Mouse (Mus musculus) kidney, adult 2 months (tissue): ENCODE data around the gene 5031439G07Rik. TPM values are rescaled to one million over a fixed set of nuclear protein-coding genes. Genes with fewer than 3 reads are reported as not detected.

ENCODE experiments used
- DNase-seq: peaks from one replicate; pipeline ENCODE4 v3.0.0; 2021
- H3K27ac ChIP-seq: fragments of 200-500 bp; 2 replicates; pipeline ENCODE4 v1.5.1; 2012; ENCODE audit warnings: low read depth, low read length, control low read depth, inconsistent platforms; ENCODE audit not compliant: insufficient read depth
- H3K27me3 ChIP-seq: fragments of 200-500 bp; replicated peaks from 2 replicates; pipeline ENCODE4 v1.6.1; 2012; ENCODE audit warnings: mild to moderate bottlenecking, moderate library complexity, low read length, inconsistent platforms; ENCODE audit not compliant: control insufficient read depth, insufficient read depth
- H3K36me3 ChIP-seq: fragments of 200-500 bp; 2 replicates; pipeline ENCODE4 v1.6.1; 2012; ENCODE audit warnings: mild to moderate bottlenecking, moderate library complexity, low read length, inconsistent platforms; ENCODE audit not compliant: control insufficient read depth, insufficient read depth
- H3K4me1 ChIP-seq: fragments of 200-500 bp; 2 replicates; pipeline ENCODE4 v1.6.1; 2011; ENCODE audit warnings: low read length; ENCODE audit not compliant: control insufficient read depth, insufficient read depth
- H3K4me3 ChIP-seq: fragments of 200-500 bp; 2 replicates; pipeline ENCODE4 v1.5.1; 2011; ENCODE audit warnings: mild to moderate bottlenecking, low read depth, low read length, control low read depth; ENCODE audit not compliant: insufficient read depth
- CTCF ChIP-seq: fragments of 200-500 bp; conservative IDR thresholded peaks from 2 replicates; pipeline ENCODE4 v1.5.1; 2011; ENCODE audit warnings: low read depth, mild to moderate bottlenecking, control low read depth, low read length, moderate library complexity, mixed read lengths; ENCODE audit not compliant: insufficient read depth, insufficient read length
- POLR2A ChIP-seq: fragments of 200-500 bp; IDR thresholded peaks from one replicate; pipeline ENCODE4 v1.6.1; 2011; ENCODE audit warnings: low read depth, low read length, control low read depth
- WGBS: fragments of 180-500 bp; shearing (Covaris S2); methylation state at CpG from one replicate; pipeline ENCODE4 v1.1.7; 2018; 5-methylcytosine and 5-hydroxymethylcytosine counted together
- polyA plus RNA-seq: library from polyadenylated mRNA; depleted of rRNA; stranded (reverse); fragments of >200 nt; gene quantifications from 2 replicates; pipeline ENCODE4 v1.2.3, GENCODE M21; 2012

5031439G07Rik gene
- polyA plus RNA-seq, 1 experiment, result 21.7 TPM

DNA sequence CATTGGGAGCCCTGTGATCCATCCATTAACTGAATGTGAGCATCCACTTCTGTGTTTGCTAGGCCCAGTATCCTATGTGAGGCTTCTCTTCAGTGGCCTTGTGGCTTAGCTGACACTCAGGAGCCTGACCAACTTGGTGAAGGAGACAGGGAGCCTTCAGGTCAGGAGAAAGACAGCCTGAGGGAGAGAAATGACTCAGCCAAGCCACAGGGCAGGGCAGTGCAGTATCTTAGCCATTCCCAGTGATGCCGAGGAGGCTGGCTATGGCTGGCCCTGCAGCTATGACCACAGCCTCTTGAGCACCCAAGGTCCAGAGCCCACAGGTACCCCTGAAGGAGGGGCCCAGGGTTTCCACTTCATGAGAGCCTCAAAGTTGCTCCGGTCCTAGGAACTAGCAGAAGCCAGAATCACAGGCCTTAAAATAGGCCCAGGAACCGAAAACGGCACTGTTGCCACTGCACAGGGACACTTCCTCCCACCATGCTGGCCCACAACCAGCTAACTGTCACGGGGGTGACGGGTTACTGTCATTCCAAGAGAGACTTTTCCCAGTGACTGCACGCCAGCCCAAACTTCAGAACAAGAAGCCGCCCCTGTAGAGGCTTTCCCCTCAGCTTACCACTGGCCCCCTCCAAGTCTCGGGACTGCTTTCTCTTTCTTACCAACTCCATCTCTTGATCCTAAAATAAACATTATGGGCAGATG lies 6.6 kb downstream of the 5031439G07Rik start:
- H3K36me3 ChIP-seq, result no peaks in the 10 kb centered on the region
- DNase-seq, result peak; percentile 12
- H3K27ac ChIP-seq, result no peak overlapping the region
- no peaks in the 10 kb centered on the region for H3K4me1 ChIP-seq
- WGBS, result 69% methylated on average over 9 of the region's 9 CpGs
- H3K27me3 ChIP-seq, result no peaks in the 10 kb centered on the region
- H3K4me3 ChIP-seq, result no peak overlapping the region
- TF ChIP-seq POLR2A (no peak), CTCF (no peak)

DNA sequence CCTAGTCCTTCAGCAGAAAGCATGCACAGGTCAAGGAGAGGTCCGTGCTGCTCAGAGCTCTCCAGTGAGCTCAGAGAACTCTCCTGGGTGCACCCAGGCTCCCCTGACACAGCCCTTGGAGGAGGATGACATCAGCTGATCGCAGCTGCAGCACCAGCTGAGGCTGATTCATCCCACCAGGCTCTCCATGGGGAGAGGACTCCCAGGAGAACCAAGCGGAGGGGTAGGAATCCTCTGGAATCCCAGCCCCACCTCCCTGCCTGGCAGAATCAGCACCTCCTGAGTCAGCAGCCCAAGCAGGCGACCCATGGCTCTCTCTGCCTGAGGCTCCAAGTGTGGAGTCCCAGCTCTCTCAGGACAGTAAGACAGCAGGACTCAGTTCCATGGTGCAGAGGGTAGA lies 12.6 kb downstream of the 5031439G07Rik start:
- no peaks in the 10 kb centered on the region for H3K27me3 ChIP-seq
- H3K4me1 ChIP-seq, result peaks cover 9% of the 10 kb centered on the region
- no peak overlapping the region for H3K27ac ChIP-seq
- TF ChIP-seq CTCF (no peak), POLR2A (no peak)
- H3K36me3 ChIP-seq, result no peaks in the 10 kb centered on the region
- peak; percentile 55 for DNase-seq
- 38% methylated on average over 4 of the region's 4 CpGs for WGBS
- no peak overlapping the region for H3K4me3 ChIP-seq

DNA sequence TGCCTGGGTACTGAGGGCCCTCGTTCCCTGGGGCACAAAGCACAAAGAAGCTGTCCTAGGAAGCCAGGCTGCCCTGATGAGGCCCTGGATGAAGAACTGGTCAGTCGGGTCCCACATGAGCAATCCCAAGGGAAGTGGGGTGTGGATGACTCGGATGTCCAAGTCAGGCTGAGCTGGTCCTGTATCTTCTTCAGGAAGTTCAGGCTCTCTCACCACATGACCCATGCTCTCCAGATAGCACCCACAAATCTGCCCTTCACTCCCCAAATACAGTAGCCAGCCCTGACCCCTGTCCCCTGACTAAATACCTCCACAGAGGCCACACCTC lies 14.8 kb downstream of the 5031439G07Rik start:
- Histone ChIP-seq H3K36me3 (no peaks in the 10 kb centered on the region), H3K27ac (no peak overlapping the region), H3K27me3 (no peaks in the 10 kb centered on the region), H3K4me1 (peaks cover 9% of the 10 kb centered on the region), H3K4me3 (no peak overlapping the region)
- TF ChIP-seq CTCF (no peak), POLR2A (no peak)
- 39% methylated on average over 3 of the region's 3 CpGs for WGBS
- DNase-seq, result no peak

DNA sequence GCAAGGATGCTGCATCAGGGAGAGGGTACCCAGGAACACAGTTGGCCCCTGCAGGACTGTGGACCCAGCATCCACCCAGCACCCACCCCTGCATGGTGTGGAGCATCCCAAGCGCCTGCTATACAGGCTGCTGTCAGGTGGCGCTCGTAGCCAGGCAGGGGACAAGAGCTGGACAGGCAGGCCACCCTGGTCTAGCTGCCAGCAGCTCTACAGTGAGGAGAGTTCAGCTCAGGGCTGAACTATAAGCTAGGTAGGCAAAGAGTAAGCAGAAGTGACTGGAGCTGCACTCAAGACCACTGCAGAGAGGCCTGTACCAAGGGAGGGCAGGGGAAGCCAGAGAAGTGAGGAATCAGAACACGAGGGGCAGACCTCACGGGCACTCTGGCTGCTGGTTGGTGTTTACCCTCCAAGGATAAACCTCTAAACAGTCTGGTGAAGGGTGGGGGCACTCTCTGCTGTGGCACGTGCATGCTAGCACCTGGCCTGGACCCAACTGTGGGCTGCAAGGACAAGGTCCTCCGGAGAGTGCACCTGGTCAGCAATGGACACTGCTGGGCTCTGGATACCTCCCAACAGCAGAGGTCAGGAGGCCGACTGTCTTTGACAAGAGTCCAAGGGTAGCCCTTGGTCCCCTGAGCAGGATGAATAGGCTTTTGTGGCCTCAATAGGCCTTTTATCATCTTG lies 15.3 kb downstream of the 5031439G07Rik start:
- no peaks in the 10 kb centered on the region for H3K36me3 ChIP-seq
- H3K4me1 ChIP-seq, result peaks cover 9% of the 10 kb centered on the region
- DNase-seq, result peak; percentile 91
- TF ChIP-seq CTCF (no peak), POLR2A (no peak)
- 59% methylated on average over 8 of the region's 8 CpGs for WGBS
- H3K4me3 ChIP-seq, result no peak overlapping the region
- no peaks in the 10 kb centered on the region for H3K27me3 ChIP-seq
- no peak overlapping the region for H3K27ac ChIP-seq

DNA sequence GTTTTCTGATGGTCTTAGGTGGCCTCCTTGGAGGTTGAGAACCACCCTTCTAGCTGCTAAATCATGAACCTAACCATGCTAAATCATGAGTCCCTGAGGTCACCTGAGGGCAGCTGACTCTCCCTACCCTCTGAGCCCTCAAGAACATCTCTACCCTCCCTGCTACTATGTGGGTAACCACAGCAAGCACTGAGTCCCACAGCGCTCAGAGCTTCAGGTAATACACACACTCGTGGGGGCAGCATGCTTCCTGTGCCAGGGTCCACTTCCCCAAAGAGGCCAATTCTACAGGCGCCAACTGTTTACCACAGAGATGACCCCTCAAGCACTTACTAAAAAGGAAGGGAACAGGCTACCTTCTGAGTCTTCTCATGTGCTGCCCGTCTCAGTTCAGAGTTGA lies 19.8 kb downstream of the 5031439G07Rik start:
- Histone ChIP-seq H3K36me3 (no peaks in the 10 kb centered on the region), H3K4me1 (peaks cover 7% of the 10 kb centered on the region), H3K4me3 (no peak overlapping the region), H3K27me3 (no peaks in the 10 kb centered on the region), H3K27ac (no peak overlapping the region)
- TF ChIP-seq CTCF (no peak), POLR2A (no peak)
- 75% methylated on average over 4 of the region's 4 CpGs for WGBS
- DNase-seq, result no peak

DNA sequence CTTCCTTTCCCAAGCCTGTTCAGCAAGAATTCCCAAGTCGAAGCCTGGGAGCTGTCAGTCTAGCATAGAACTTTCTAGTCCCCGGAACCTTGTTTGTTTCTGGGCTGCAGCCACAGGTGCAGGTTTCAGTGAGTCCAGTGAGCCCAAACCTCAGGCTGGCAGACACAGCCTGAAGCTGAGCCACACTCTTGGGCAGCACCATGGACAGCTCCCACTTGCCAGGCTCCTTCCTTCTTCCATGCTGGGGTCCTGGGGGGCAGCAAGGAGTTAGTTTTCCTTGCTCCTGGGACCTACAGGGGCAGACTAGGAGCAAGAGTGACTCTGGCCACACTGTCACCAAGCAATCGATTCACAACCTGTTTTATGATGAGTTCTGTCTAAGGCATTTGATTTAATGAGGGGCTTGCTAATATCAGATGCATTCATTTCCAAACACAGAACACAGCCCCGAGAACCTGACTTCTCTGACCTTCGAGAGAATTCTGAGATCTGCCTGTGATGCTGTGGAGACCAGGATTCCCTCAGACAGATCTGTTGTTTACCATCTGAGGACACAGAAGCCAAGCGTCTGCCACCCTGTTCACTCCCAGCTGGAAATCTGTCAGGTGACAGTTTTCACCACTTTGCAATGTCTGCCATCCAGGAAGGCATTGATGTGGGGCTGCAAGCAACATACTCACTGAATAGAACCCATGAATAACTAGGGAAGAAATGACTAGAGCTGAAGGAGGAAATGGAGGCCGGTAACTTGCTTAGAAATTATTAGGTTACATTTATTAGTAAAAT lies 22.6 kb downstream of the 5031439G07Rik start:
- 64% methylated on average over 7 of the region's 7 CpGs for WGBS
- Histone ChIP-seq H3K27me3 (no peaks in the 10 kb centered on the region), H3K4me3 (no peak overlapping the region), H3K36me3 (no peaks in the 10 kb centered on the region), H3K4me1 (no peaks in the 10 kb centered on the region), H3K27ac (no peak overlapping the region)
- peak; percentile 37 for DNase-seq
- TF ChIP-seq POLR2A, result no peak
- TF ChIP-seq CTCF, result no peak

DNA sequence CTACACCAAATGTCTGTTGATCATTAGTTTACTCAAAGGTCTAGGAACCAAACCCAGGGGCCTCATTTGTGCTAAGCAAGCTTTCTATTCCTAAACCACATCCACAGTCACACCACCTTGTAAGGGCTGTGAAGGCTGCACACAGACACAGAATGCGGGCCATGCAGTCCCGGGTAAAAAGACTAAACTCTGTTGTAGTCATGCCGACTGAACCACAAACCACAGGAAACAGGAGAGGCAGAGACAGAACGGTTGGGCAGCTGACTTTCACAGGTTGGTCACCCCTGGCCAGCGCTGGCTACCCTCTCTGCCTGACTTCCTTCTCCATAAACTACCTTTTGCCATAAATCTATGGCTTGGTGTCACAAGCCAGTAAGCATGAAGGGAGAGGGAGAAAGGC lies 23.6 kb downstream of the 5031439G07Rik start:
- H3K4me3 ChIP-seq, result no peak overlapping the region
- TF ChIP-seq CTCF (no peak), POLR2A (no peak)
- WGBS, result 55% methylated on average over 5 of the region's 5 CpGs
- no peaks in the 10 kb centered on the region for H3K27me3 ChIP-seq
- no peak overlapping the region for H3K27ac ChIP-seq
- no peak for DNase-seq
- H3K4me1 ChIP-seq, result no peaks in the 10 kb centered on the region
- no peaks in the 10 kb centered on the region for H3K36me3 ChIP-seq
